Mouse (Mus musculus): Measurements from ENCODE around the gene Slfn14. TPM values are rescaled to one million over a fixed set of nuclear protein-coding genes. Genes with fewer than 3 reads are reported as not detected.
A peak's percentile ranks its signal among the peaks of the same experiment; 100 is the strongest.

Slfn14 gene
- polyA plus RNA-seq, 1 experiment, result not detected

DNA sequence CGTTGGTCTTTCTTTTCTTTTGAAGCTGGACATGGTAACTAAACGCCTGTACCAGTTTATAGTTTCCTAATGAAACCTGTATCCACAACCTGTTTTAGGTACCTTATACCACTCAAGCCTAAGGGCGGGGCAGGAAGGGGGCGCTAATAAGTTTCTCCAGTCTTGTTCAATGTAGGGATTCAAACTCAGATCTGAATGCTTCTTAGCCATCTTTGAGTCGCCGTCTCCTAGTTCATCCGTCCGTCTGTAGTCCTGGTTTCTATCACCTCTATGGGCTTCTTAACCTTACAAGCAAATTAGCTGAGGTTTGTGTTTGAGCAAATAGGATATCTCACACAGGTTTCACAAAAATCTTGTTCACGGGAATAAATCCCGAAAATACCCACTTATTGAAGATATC, 15.6 kb upstream of the Slfn14 start:
- peak overlapping the region; percentile 7; the same call in 1 of the 2 replicates for H3K27ac ChIP-seq (ENCODE audit: insufficient read depth, low read depth, low read length)
- peaks cover 21% of the 10 kb centered on the region for H3K4me1 ChIP-seq (ENCODE audit: control insufficient read depth, insufficient read depth, low read length)
- TF ChIP-seq POLR2A (IDR thresholded peaks at IDR 0.05; ENCODE audit: borderline replicate concordance, low read depth, low read length), result no peak
- no peak for TF ChIP-seq CTCF (IDR thresholded peaks at IDR 0.05; ENCODE audit: low read depth, low read length)
- H3K4me3 ChIP-seq (ENCODE audit: insufficient read depth, low read length), result peak overlapping the region; percentile 81

DNA sequence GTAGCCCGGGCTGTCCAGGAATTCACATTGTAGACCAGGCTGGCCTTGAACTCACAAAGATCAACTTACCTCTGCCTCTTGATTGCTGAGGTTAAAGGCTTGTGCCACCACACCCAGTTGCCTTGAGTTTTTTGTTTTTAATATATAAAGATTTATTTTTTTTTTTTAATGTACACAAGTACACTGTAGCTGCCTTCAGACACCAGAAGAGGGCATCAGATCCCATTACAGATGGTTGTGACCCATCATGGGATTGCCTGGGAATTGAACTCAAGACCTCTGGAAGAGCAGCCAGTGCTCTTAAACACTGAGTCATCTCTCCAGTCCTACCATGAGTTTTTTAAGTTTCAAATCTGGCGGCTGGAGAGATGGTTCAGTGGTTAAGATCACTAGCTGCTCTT, 14.9 kb upstream of the Slfn14 start:
- no peak for TF ChIP-seq CTCF (IDR thresholded peaks at IDR 0.05; ENCODE audit: low read depth, low read length)
- TF ChIP-seq POLR2A (IDR thresholded peaks at IDR 0.05; ENCODE audit: borderline replicate concordance, low read depth, low read length), result no peak
- Histone ChIP-seq H3K27ac (ENCODE audit: insufficient read depth, low read depth, low read length) (no peak overlapping the region), H3K4me1 (ENCODE audit: control insufficient read depth, insufficient read depth, low read length) (peaks cover 16% of the 10 kb centered on the region)

DNA sequence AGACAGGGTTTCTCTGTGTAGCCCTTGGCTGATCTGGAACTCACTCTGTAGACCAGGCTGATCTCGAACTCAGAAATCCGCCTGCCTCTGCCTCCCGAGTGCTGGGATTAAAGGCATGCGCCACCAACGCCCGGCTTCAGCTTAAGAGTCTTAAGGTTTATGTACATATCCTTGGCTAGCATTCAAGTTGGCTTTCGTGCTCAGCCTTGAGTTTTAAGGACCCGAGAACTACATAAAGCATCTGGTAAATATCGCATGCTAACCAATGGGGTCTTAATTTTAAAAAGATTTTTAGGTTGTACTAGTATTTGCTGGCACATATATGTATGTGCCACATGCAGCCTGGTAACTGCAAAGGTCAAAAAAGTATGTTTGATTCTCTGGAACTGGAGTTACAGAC, 13.2 kb upstream of the Slfn14 start:
- H3K27ac ChIP-seq (ENCODE audit: insufficient read depth, low read depth, low read length), result no peak overlapping the region
- no peak for TF ChIP-seq CTCF (IDR thresholded peaks at IDR 0.05; ENCODE audit: low read depth, low read length)
- no peak for TF ChIP-seq POLR2A (IDR thresholded peaks at IDR 0.05; ENCODE audit: borderline replicate concordance, low read depth, low read length)
- peaks cover 12% of the 10 kb centered on the region for H3K4me1 ChIP-seq (ENCODE audit: control insufficient read depth, insufficient read depth, low read length)
- H3K4me3 ChIP-seq (ENCODE audit: insufficient read depth, low read length), result no peak overlapping the region

More for the DNA sequence above, 14.9 kb upstream of the Slfn14 start:
- no peak overlapping the region for H3K4me3 ChIP-seq (ENCODE audit: insufficient read depth, low read length)

DNA sequence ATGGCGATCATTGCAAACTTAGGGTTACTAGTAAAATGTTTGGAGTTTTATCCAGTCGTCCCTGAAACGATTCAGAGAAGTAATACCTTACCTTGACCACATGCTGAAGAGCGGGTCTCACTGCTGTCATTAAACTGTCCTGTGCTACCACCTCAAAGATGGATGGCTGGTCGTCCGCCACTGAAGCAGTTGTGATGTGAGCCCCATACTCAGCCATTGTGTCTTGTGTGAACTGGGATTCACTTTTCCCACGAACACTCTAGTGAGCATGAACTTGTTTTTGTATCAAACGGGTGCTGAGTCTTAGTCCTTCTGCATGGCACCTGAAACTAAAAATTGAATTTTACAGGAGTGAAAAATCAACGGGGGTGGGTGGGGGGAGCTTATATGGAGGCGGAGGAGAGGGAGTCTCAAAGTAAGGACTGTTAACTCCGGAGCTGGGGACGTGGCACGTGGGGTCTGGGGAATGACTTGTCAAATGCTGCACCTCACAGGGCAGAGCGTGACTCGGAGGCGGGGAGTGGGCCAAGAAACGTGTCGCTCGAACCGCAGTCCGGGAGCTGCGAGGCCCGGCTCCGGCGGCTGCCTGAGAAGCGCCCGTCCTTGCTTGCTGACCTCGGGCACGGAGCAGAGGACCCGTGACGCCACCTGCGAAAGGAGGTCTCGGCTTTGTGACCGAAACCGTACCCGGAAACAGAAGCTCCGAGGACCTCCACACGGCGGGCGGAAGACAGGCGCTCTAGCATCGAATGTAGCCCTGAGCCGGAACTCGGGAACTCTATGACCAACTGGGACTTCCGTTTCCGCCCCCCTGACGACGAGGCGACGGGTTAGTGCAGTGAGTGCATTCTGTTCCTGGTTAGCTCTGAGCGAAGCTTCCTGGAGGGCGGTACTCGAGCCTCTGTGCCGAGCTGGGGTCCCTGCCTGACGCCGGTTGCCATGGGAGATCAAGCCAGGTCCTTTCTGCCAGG, 12.0 kb upstream of the Slfn14 start, which contains the start of gene Ap2b1:
Gene Ap2b1 (plus strand): TSS at position 800 of the 971 bp plus-strand sequence.
- peaks cover 5% of the 10 kb centered on the region for H3K4me1 ChIP-seq (ENCODE audit: control insufficient read depth, insufficient read depth, low read length)
- peak within 1 kb of the TSS; percentile 80 for H3K4me3 ChIP-seq (ENCODE audit: insufficient read depth, low read length)
- TF ChIP-seq POLR2A (IDR thresholded peaks at IDR 0.05; ENCODE audit: borderline replicate concordance, low read depth, low read length) (peak; percentile 84; the same call in 1 of the 2 replicates), CTCF (IDR thresholded peaks at IDR 0.05; ENCODE audit: low read depth, low read length) (no peak)
- H3K27ac ChIP-seq (ENCODE audit: insufficient read depth, low read depth, low read length), result peak within 1 kb of the TSS; percentile 83

DNA sequence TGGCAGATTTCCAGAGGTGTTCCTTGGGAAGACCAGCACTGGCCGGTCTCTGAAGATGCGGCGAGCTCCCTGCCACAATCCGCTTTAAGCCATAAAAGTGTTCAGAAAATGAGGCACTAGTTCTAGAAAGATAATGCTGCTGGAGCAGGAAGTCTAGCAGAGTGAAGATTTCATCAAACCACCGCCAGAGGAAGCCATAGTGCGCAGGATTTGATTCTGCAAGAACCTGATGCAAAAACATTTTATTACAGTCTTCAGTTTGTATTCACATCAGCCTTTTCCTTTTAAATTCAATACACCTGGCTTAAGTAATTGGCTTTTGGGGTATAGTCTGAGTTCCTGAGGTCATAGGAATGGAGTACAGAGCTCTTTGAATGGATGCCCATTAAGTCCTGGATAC, 11.3 kb upstream of the Slfn14 start:
- peaks cover 8% of the 10 kb centered on the region for H3K4me1 ChIP-seq (ENCODE audit: control insufficient read depth, insufficient read depth, low read length)
- TF ChIP-seq CTCF (IDR thresholded peaks at IDR 0.05; ENCODE audit: low read depth, low read length), result no peak
- TF ChIP-seq POLR2A (IDR thresholded peaks at IDR 0.05; ENCODE audit: borderline replicate concordance, low read depth, low read length), result no peak
- 0 out of 2 replicates have a peak overlapping the region, but pooled peaks have one; percentile 83 for H3K27ac ChIP-seq (ENCODE audit: insufficient read depth, low read depth, low read length)
- H3K4me3 ChIP-seq (ENCODE audit: insufficient read depth, low read length), result peak overlapping the region; percentile 80

DNA sequence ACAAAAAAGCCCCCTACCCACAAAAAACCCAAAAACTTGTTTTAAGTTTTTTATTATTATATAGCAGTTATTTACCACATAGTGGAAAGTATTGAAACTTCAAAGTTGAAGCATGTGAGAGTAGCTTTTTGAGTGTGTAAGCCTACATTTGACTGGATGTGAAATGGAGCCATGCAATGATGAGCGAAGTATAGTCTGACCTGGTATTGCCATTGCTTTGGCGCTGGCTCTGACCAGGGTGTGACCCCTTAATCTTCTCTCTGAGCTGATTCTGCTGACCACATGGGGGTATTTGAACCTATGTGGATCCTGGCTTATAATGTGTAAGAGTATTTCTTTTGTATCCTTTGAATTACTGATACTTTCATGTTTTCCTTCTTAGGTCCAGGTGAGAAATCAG, 7.6 kb upstream of the Slfn14 start:
- H3K4me3 ChIP-seq (ENCODE audit: insufficient read depth, low read length), result no peak overlapping the region
- H3K4me1 ChIP-seq (ENCODE audit: control insufficient read depth, insufficient read depth, low read length), result peaks cover 21% of the 10 kb centered on the region
- TF ChIP-seq CTCF (IDR thresholded peaks at IDR 0.05; ENCODE audit: low read depth, low read length) (no peak), POLR2A (IDR thresholded peaks at IDR 0.05; ENCODE audit: borderline replicate concordance, low read depth, low read length) (no peak)
- H3K27ac ChIP-seq (ENCODE audit: insufficient read depth, low read depth, low read length), result no peak overlapping the region

DNA sequence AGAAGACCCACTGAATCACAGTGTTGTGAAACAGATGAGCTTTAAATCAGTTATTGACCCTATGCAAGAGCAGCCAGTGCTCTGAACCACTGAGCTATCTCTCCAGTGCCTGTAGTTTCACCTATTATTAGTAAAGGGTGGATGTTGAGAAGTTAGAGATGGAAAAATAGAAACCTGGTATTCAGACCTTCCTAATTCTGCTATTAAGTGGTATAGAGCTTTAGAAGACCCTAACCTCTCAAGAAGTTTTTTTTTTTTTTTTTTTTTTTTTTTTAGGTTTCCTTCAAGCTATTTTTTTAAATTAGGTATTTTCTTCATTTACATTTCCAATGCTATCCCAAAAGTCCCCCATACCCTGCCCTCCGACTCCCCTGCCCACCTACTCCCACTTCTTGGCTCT, 6.7 kb upstream of the Slfn14 start:
- no peak overlapping the region for H3K27ac ChIP-seq (ENCODE audit: insufficient read depth, low read depth, low read length)
- H3K4me1 ChIP-seq (ENCODE audit: control insufficient read depth, insufficient read depth, low read length), result peaks cover 21% of the 10 kb centered on the region
- TF ChIP-seq POLR2A (IDR thresholded peaks at IDR 0.05; ENCODE audit: borderline replicate concordance, low read depth, low read length) (no peak), CTCF (IDR thresholded peaks at IDR 0.05; ENCODE audit: low read depth, low read length) (no peak)
- peak overlapping the region; percentile 72; the same call in 1 of the 2 replicates for H3K4me3 ChIP-seq (ENCODE audit: insufficient read depth, low read length)

DNA sequence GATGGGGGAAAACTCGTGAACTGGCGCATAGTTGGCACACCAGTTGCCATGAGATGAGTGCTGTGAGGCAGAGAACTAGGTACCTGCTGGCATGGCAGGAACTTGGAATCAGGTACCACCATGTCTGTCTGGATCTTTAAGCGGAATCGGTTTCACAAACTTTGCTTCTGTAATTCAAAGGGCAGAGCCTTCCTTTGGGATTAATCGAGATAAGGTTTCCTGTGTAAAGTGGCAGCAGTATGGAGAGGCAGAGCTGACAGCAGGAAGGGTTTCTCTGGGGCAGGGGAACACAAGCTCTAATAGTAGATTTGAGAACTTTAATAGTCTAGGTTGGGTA, 5.7 kb upstream of the Slfn14 start:
- Histone ChIP-seq H3K27ac (ENCODE audit: insufficient read depth, low read depth, low read length) (no peak overlapping the region), H3K4me3 (ENCODE audit: insufficient read depth, low read length) (peak overlapping the region; percentile 72), H3K4me1 (ENCODE audit: control insufficient read depth, insufficient read depth, low read length) (peaks cover 18% of the 10 kb centered on the region)
- TF ChIP-seq POLR2A (IDR thresholded peaks at IDR 0.05; ENCODE audit: borderline replicate concordance, low read depth, low read length) (no peak), CTCF (IDR thresholded peaks at IDR 0.05; ENCODE audit: low read depth, low read length) (no peak)

DNA sequence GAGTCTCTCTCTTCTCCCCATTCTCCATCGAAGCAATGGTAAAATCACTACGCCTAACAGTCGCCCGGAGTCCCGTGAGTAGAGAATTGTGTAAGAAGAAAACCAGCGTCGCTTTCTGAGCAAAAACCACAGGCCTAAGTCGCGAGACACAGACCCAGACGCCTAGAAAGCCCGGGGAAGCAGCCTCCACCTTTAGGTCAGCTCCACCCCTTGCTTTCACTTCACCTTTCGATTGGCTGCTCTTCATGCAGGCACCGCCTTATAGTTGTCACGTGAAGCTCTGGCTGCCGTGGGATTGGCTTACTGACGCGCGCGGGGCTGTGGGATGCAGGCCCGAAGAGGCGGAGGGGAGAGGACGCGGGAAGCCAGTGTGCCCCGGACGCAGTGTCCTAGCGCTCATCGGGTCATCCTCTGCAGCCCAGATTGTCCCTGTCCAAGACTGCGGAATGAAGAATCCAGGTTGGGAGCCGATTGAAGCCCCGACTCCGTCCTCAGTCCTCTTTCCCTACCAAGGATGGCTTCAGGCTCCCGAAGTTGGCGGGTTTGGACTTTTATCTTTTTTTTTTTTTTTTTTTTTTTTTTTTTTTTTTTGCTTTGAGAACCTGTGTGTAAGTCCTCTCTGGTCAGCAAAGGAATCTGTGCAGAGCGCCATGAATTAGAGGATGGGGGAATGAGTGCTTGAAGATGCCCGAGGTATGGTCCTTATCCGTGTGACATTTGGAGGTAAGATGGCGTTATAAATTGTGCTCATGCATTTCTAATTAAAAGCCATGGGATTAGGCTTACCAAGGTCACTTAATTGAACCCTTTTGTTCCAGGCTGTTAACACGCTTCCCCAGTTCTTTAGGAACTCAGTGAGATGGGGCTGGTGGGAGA, 5.1 kb upstream of the Slfn14 start:
- Histone ChIP-seq H3K4me1 (ENCODE audit: control insufficient read depth, insufficient read depth, low read length) (peaks cover 18% of the 10 kb centered on the region), H3K4me3 (ENCODE audit: insufficient read depth, low read length) (peak overlapping the region; percentile 72), H3K27ac (ENCODE audit: insufficient read depth, low read depth, low read length) (peak overlapping the region; percentile 73)
- TF ChIP-seq POLR2A (IDR thresholded peaks at IDR 0.05; ENCODE audit: borderline replicate concordance, low read depth, low read length), result peak; percentile 77; the same call in 1 of the 2 replicates
- no peak for TF ChIP-seq CTCF (IDR thresholded peaks at IDR 0.05; ENCODE audit: low read depth, low read length)
